In genomic region chr4:123282500-123282899, GRCm38 (mm10) we compare ENCODE assay signal across 8 mouse cellular contexts. TPM values are rescaled to one million over a fixed set of nuclear protein-coding genes. Genes with fewer than 3 reads are reported as not detected.
DNase-seq lines count a peak whose midpoint lies in the region; ATAC-seq lines count a peak whose summit lies in the region.

No protein-coding gene starts in this region.

- intact Hi-C loops in left cerebral cortex, postnatal 36 days (cut with DNase I): no loop called here

- H3K9ac ChIP-seq in intestine, embryonic 16.5 days (ENCODE audit: low read depth, low read length): peak overlapping the region; percentile 73

- H3K4me2 ChIP-seq in intestine, embryonic 16.5 days (ENCODE audit: low read depth, low read length): peak overlapping the region; percentile 73; the same call in 1 of the 2 replicates

- H3K27me3 ChIP-seq in intestine, embryonic 16.5 days (replicated peaks; ENCODE audit: control insufficient read depth, insufficient read depth, low read length): no peaks in the 10 kb centered on the region
- H3K27me3 ChIP-seq in midbrain, embryonic 10.5 days (ENCODE audit: low read depth, poor library complexity, severe bottlenecking): no peaks in the 10 kb centered on the region

- H3K36me3 ChIP-seq in intestine, embryonic 16.5 days (ENCODE audit: control insufficient read depth, insufficient read depth, low read length): 0 out of 2 replicates have a peak, but pooled peaks cover 5% of the 10 kb centered on the region
- H3K36me3 ChIP-seq in midbrain, embryonic 10.5 days: peaks cover 36% of the 10 kb centered on the region

- peak; percentile 97 for ATAC-seq in intestine, embryonic 16.5 days

- H3K9me3 ChIP-seq in intestine, embryonic 16.5 days (ENCODE audit: control insufficient read depth, low read length): no peaks in the 10 kb centered on the region
- no peaks in the 10 kb centered on the region for H3K9me3 ChIP-seq in midbrain, embryonic 10.5 days (replicated peaks)

- peak; percentile 96 for DNase-seq in adrenal gland, postnatal 10 days
- peak; percentile 90 for DNase-seq in embryo, embryonic 9.5 days (ENCODE audit: extremely low spot score)
- DNase-seq in gastrocnemius, postnatal 4 days (ENCODE audit: low spot score in 2 of 2): peak; percentile 87 to 90
- peak; percentile 84 to 86 for DNase-seq in left cerebral cortex, postnatal 36 days (ENCODE audit: low spot score in 2 of 2)
- DNase-seq in midbrain, embryonic 10.5 days (ENCODE audit: low spot score): peak; percentile 91
- DNase-seq in right cerebral cortex, postnatal 36 days (ENCODE audit: low spot score in 2 of 2): peak; percentile 76 to 77
- DNase-seq in urinary bladder, postnatal 4 days (ENCODE audit: low spot score in 2 of 2): peak; percentile 87 to 90

- under 1% methylated on average over 25 of the region's 25 CpGs for WGBS in intestine, embryonic 16.5 days
- under 1% methylated on average over 25 of the region's 25 CpGs for WGBS in midbrain, embryonic 10.5 days

- peak overlapping the region; percentile 68 for H3K4me3 ChIP-seq in intestine, embryonic 16.5 days (ENCODE audit: low read length)
- peak overlapping the region; percentile 71 for H3K4me3 ChIP-seq in midbrain, embryonic 10.5 days

- peak overlapping the region; percentile 57; the same call in 1 of the 2 replicates for H3K27ac ChIP-seq in intestine, embryonic 16.5 days (ENCODE audit: low read length)
- peak overlapping the region; percentile 83 for H3K27ac ChIP-seq in midbrain, embryonic 10.5 days (replicated peaks)

- H3K4me1 ChIP-seq in intestine, embryonic 16.5 days (ENCODE audit: control insufficient read depth, insufficient read depth, low read length): peaks cover 24% of the 10 kb centered on the region
- H3K4me1 ChIP-seq in midbrain, embryonic 10.5 days: peaks cover 27% of the 10 kb centered on the region

RNA-seq across cellular contexts. Expression of gene Pabpc4, which starts 20.3 kb away (rescaled TPM):
- total RNA-seq in adrenal gland, postnatal 10 days (2021): 100 to 1,000 TPM; 102 to 143 TPM
- 100 to 1,000 TPM; 209 to 262 TPM for total RNA-seq in gastrocnemius, postnatal 4 days (2021)
- 31.6 and 36.7 TPM in 2 replicates for polyA plus RNA-seq in intestine, embryonic 16.5 days (2015; fragmentation: Nextera tagmentation; extraction: Ambion mirVana)
- total RNA-seq in left cerebral cortex, postnatal 36 days (2021): 10 to 100 TPM; 38.7 to 41.9 TPM
- 41.4 and 48.3 TPM in 2 replicates for polyA plus RNA-seq in midbrain, embryonic 10.5 days (2016; fragmentation: Nextera tagmentation; extraction: Ambion mirVana)

RNA-seq across cellular contexts. Expression of gene Oxct2a, which starts 40.9 kb away (rescaled TPM):
- under 1 TPM in 1 of 2 experiments, not detected in 1; 0.18 TPM for total RNA-seq in adrenal gland, postnatal 10 days (2021)
- not detected for total RNA-seq in gastrocnemius, postnatal 4 days (2021)
- polyA plus RNA-seq in intestine, embryonic 16.5 days (2015; fragmentation: Nextera tagmentation; extraction: Ambion mirVana): not detected in 2 replicates
- not detected for total RNA-seq in left cerebral cortex, postnatal 36 days (2021)
- polyA plus RNA-seq in midbrain, embryonic 10.5 days (2016; fragmentation: Nextera tagmentation; extraction: Ambion mirVana): not detected in 2 replicates

RNA-seq across cellular contexts. Expression of gene Heyl, which starts 49.1 kb away (rescaled TPM):
- 10 to 100 TPM; 19.5 to 21.0 TPM for total RNA-seq in adrenal gland, postnatal 10 days (2021)
- 10 to 100 TPM; 25.9 to 30.8 TPM for total RNA-seq in gastrocnemius, postnatal 4 days (2021)
- polyA plus RNA-seq in intestine, embryonic 16.5 days (2015; fragmentation: Nextera tagmentation; extraction: Ambion mirVana): 10.7 and 12.0 TPM in 2 replicates
- 1 to 10 TPM; 4.4 TPM for total RNA-seq in left cerebral cortex, postnatal 36 days (2021)
- 8.0 and 9.8 TPM in 2 replicates for polyA plus RNA-seq in midbrain, embryonic 10.5 days (2016; fragmentation: Nextera tagmentation; extraction: Ambion mirVana)

Comparison
In these comparisons a context has a peak if more than half of its experiments do, and no peak if none do; other contexts are left out.
1. Peak in every context shown above with its lines: DNase-seq, ATAC-seq, H3K4me3 ChIP-seq and H3K27ac ChIP-seq.